Mouse (Mus musculus) monocyte, adult 2 months (primary cell): ENCODE data around the gene Mfsd4b2.
A peak's percentile ranks its signal among the peaks of the same experiment; 100 is the strongest.
"Not testable (repeated sequence)": the region's sequence is repeated elsewhere in the genome, so short reads cannot be mapped to it uniquely, and the experiment has no call there.

ENCODE experiments used
- DNase-seq, 2 experiments: peaks; one replicate each; pipeline ENCODE4 v3.0.0; 2022; ENCODE audit warnings: low spot score in 2 of 2, low read depth in 1 of 2

Gene Mfsd4b2

GRCm38 (mm10) chr10:39926616-39927139, at the start of gene Mfsd4b2:
Gene Mfsd4b2 (minus strand): TSS chr10:39926923.
- no peak for DNase-seq

GRCm38 (mm10) chr10:39975771-39976170, 49.0 kb upstream of the Mfsd4b2 start:
- DNase-seq: no peak

- DNase-seq: no peak
Measured at GRCm38 (mm10) chr10:39974982-39975381, 48.3 kb upstream of the Mfsd4b2 start.

GRCm38 (mm10) chr10:39967512-39967911, 40.8 kb upstream of the Mfsd4b2 start:
- no peak for DNase-seq

DNA sequence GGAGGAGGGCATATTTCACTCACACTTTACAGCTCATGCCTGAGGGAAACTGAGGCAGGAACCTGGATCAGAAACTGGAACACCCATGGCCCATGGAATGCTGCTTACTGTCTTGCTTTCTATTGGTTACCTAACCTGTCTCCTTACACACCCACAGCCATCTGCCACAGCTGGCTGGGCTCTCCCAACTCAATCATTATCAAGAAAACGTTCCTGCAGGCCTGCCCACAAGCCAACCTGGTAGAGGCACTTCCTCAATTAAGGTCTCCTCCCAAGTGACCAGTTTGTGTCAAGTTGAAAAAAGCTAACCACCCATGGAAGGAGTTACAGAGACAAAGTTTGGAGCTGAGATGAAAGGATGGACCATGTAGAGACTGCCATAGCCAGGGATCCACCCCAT, 35.2 kb upstream of the Mfsd4b2 start:
- DNase-seq: no peak

DNA sequence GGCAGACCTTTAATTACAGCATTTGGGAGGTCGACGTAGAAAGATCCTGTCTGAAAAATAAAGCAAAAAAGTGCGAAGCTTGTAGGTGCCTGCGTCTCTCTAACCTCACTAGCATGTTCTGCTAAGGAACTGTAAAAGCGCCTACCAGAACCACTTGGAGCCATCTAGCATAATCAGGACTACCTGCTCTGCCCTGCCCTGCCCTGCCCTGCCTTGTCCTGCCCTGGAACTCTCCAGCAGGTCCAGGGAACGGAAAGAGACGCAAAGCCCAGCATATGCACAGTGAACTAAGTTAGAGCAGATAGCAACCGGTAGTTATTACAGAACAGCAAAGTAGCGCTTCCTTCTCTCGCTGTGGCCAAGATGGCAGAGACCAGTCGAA, 33.7 kb upstream of the Mfsd4b2 start:
- DNase-seq: no peak

DNA sequence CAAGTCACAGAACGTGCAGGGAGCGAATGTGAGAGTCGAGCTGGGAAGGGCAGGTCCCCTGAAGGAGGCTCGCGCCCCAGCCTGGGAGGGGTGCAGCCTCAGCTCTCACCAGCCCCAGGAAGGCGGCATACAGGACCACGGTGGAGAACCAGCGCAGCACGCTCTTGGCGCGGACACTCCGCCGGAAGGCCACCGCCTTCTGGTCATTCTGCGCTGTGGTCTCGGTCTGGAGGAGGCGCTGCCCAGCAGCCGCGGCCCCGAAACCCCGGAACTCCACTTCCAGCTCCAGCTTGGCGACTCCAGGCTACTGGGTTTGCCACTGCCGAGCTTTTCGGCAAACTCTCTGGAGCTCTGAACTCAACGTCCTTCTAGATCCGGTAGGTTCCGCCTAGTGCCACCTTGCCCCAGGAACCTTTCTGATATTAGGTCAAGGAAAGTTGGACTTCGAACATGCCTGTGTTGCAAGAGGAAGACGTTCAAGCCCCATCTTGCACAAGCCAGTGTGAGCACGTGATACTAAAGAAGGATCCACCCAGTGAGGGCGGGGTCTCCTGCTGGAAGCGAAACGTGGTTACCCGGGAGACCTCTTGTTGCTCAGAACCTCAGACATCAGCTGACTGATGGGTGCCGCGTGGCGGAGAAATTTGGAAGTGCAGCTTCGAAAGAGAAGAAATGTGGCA, 33.2 kb upstream of the Mfsd4b2 start, which contains the start of gene Mfsd4b3:
Gene Mfsd4b3 (minus strand): TSS at position 393 of the 680 bp plus-strand sequence.
- DNase-seq: peak; percentile 96 to 99

DNA sequence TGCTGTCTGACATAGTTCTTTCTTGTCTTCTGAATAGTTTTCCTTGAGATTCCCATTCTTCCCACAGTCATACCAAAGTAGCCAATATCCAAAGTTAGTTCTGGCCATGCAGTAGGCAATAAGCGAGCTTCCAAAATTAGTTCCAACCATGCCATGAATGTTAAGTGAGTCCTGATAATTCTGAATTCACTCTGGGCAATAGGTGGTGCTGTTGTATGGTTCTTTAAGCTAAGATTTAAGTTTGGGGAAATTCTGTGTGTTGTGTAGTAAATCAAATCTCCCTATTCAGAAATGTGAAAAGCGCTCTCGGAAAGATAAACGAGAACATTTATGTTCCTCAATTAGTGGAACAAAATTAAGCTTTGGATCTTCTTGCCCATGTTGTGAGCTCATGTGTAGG, 31.5 kb upstream of the Mfsd4b2 start:
- no peak for DNase-seq

DNA sequence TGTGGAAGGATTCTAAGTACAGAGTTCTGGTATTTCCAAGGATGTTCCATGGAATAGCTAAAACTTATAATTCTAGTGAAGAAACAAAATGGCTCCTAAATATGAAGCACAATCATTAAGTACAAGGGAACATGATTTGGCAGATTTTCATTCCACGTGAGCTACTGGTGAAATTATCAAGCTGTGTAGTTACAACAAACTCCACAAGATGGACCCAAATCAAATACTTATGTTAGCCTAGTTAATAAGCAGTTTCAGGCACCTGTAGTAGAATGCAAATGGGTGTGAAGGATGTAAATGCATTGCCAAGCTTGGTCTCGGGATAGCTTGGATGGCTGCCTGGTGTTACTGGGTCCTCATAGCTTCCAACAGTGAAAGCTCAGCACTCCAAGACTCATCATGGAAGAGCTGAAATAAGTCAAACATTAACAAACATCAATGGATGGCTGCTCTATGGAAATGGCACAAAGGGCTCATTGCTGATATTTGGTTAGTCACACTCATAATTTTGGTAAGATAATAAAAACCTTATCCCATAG, 29.7 kb upstream of the Mfsd4b2 start:
- no peak for DNase-seq

GRCm38 (mm10) chr10:39955163-39955562, 28.4 kb upstream of the Mfsd4b2 start:
- no peak for DNase-seq

DNA sequence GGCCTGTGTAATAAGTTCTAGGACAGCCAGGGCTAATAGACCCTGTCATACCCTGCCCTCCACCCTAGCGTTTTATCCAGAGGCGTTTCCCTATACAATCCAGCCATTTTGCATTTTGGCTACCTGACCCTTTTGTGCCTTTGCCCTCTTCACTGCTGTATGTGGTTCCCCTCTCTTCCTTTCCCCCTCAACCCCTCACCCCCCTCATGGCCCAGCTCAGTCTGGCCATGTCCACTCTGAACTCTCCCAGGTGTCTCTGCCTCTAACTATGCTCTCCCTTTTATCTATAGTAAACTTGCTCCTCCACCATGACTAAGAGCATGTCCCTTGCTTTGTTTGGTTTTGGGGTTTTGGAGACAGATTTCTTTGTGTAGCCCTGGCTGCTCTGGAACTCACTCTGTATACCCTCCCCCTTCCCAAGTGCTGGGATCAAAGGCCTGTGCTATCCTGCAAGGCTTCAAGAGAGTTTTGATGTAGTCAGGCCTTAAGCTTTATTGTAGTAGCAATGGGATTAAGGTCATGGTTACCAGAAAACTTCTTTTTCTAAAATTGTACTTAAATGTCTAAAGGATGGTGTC, 22.7 kb upstream of the Mfsd4b2 start:
- no peak for DNase-seq

GRCm38 (mm10) chr10:39947195-39947594, 20.5 kb upstream of the Mfsd4b2 start:
- DNase-seq: not testable (repeated sequence)

GRCm38 (mm10) chr10:39936553-39936952, 9.8 kb upstream of the Mfsd4b2 start:
- DNase-seq: no peak

DNA sequence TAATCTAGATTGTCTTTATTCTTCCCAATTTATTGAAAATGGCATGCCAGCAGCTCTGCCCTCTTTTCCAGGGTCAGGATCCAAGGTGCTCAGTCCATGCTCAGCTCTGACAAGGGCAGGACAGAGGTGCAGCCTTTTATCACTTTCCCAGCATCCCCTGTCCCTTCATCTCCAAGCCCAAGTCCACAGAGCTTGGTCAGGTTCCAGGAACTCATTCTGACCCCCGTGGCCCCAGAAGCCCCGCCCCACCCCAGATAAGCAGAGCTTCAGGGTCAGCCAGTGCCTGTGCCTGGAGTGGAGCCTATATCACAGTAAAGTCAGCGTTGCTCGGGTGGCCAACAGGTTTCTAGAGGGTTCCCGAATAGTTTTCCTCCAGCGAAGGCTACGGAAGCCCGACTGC, 2.2 kb downstream of the Mfsd4b2 start:
- not testable (repeated sequence) for DNase-seq

- DNase-seq: no peak
Measured at GRCm38 (mm10) chr10:39912616-39913015, 14.1 kb downstream of the Mfsd4b2 start.

DNA sequence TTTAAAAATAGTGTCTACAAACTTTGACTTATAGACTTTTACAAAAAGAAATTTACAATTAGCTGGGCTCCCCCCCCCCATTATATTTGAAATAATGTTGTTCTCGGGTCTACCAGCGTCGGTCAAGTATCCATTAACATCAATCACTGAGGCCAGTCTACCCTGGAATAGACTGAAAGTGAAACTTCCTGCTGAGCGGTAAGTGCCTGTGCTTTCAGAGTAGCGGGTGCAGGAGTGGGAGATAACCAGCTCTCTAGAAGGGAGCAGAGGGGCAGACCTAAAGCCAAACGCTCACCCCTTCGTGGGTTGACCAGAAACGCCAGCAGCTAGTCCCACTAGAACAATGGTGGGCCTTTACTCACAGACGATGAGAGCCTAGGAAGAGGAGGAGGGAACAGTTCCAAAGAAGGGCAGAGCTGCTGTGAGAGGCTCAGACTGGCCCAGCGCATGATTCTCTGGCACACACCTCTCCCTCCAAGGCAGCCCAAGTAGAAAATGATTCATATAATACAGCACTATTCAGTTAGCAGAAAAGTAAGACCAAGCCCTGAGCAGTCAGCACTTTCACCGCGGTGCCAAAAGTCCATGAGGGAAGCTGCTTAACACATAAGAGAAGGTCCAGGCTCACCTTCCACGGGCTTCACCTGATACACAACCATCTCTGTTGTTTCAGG, 17.8 kb downstream of the Mfsd4b2 start:
- DNase-seq: no peak

DNA sequence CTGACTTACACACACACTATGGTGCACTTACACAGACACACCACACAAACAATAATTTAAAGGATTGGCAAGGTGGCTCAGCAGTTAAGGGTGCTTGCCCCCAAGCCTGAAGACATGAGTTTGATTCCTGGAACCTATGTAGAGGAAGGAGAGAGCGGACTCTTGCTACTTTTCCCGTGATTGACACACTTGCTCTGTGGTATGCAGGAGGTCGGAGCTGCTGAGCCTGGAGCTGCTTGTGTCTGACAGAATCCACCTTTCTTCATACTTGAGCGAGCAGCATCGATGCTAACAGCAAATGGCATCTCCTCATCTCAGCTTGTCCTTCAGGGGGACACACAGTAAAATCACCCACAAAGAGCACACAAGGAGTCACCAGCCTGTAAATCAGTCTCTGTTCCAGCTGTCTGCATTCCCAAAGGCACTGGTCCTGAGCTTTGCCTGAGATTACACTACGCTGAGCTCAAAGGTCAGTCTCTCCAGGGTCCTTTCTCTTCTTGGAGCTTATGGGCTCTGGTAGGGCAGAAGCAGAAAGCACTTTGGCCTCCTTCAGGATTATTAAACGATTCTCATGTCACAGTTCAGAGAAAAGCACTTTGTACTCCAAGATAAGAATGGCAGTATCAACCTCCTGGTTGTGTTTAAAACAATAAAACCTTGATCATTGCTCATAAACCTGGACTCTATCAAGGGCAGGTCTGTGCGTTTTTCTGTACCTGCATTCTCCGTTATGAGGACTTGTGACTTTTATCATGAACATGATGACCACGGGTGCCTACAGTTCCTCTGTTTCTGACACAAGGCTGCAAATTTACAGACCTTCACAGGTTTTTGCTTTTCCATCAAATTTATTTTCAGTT, 19.7 kb downstream of the Mfsd4b2 start:
- no peak for DNase-seq

- no peak for DNase-seq
Measured at GRCm38 (mm10) chr10:39904191-39904590, 22.5 kb downstream of the Mfsd4b2 start.

- peak; percentile 29 to 51 for DNase-seq
Measured at GRCm38 (mm10) chr10:39898874-39899371, 27.8 kb downstream of the Mfsd4b2 start, which contains the start of gene Mfsd4b4. Gene Mfsd4b4 (minus strand): TSS chr10:39899238.

- DNase-seq: no peak
Measured at GRCm38 (mm10) chr10:39896503-39896902, 30.2 kb downstream of the Mfsd4b2 start.
